Mouse (Mus musculus): ENCODE results near the gene Pfas. TPM values are rescaled to one million over a fixed set of nuclear protein-coding genes. Genes with fewer than 3 reads are reported as not detected.
A peak's percentile ranks its signal among the peaks of the same experiment; 100 is the strongest.

The Pfas gene
- 9.8 and 10.3 TPM in 2 replicates for polyA plus RNA-seq (2012; ENCODE audit: insufficient read depth, insufficient read length, missing spikeins)

DNA sequence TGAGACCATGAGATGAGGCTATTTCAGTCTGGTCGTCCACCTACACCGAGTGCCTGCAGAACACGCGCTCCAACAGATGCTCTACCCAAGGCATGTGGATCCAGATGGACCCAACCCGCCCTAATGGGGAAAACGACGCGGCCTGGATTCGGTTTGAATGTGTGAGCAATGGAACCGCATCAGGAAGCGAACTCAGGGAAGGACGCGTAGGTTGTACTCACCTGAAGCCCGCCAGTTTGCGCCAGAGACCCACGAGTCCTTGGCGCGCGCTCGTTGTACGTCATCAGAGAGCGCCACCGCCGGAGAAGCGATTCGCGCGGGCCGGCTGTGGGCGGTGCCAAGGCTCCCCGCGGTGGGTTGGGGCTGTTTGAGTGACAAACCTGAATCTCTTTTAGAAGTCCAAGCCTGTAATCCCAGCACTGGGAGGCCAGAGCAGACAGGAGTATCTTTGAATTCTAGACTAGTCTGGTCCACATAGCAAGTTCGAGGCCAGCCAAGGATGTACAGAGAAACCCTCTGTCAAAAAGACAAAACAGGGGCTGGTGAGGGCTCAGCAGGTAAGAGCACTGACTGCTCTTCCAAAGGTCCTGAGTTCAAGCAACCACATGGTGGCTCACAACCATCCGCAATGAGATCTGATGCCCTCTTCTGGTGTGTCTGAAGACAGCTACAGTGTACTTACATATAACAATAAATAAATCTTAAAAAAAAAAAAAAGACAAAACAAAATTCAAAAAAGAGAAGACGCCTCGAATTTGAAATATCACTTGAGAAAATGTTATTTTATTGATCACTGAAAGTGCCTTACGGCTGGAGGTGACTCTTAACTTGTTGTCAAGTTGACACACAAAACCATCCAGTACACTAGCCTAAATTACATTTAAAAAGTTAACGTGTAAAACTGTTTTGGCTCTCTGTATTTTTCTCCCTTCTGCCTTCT lies at the start of gene Pfas:
TSS of gene Pfas (minus strand) at position 279 of the 940 bp plus-strand sequence.
- H3K4me3 ChIP-seq (ENCODE audit: insufficient read depth, low read length), result peak within 1 kb of the TSS; percentile 82
- peak within 1 kb of the TSS; percentile 17; the same call in 1 of the 2 replicates for H3K27ac ChIP-seq (ENCODE audit: insufficient read depth, low read depth, low read length)
- TF ChIP-seq CTCF (IDR thresholded peaks at IDR 0.05; ENCODE audit: low read depth, low read length) (no peak), POLR2A (IDR thresholded peaks at IDR 0.05; ENCODE audit: borderline replicate concordance, low read depth, low read length) (no peak)
- peaks cover 5% of the 10 kb centered on the region for H3K4me1 ChIP-seq (ENCODE audit: control insufficient read depth, insufficient read depth, low read length)

DNA sequence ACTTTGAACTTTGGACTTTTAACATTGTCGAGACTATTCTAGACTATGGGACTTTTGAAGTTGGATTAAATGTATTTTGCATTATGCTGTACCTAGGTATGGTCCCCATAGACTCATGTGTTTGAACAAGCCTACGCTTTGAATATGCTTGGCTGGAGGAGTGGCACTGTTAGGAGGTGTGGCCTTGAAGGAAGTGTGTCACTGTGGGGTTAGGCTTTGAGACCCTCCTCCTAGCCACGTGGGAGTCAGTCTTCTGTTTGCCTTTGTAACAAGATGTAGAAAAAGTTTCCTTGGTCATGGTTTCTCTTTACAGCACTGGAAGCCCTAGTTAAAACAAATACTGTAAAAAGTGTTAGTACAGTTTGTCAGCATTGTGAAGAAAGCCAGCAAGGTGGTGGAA lies 45.6 kb upstream of the Pfas start:
- H3K27ac ChIP-seq (ENCODE audit: insufficient read depth, low read depth, low read length), result no peak overlapping the region
- TF ChIP-seq CTCF (IDR thresholded peaks at IDR 0.05; ENCODE audit: low read depth, low read length), result no peak
- no peak for TF ChIP-seq POLR2A (IDR thresholded peaks at IDR 0.05; ENCODE audit: borderline replicate concordance, low read depth, low read length)

DNA sequence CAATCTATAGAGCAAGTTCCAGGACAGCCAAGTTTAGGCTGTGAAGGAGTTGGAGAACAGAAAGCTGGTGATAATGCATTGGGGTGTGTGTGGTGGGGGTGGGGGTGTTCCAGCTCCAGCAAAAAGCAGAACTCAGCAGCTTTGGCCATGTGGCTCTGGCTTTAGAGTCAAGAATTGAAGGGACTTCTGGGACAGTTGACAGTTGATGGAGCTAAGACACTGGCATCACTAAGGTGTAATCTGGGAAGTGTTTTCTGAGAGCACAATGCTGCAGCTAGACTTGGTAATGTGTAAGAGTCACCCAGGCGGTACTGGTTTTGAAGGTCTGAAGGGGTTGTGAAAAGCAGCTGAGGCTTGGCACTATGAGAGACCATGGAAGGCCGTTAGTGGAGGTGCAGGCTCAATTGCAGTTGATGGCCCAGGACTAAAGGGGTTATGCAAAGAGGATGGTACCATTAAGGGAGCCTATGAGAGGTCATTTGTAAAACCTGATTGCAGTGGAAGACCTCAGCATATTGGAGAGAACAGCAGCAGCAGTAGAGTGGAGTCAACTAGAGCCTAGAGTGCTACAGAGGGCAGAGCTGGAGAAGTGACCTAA lies 44.7 kb upstream of the Pfas start:
- no peak overlapping the region for H3K4me3 ChIP-seq (ENCODE audit: insufficient read depth, low read length)

More for the DNA sequence above, 45.6 kb upstream of the Pfas start:
- Histone ChIP-seq H3K4me3 (ENCODE audit: insufficient read depth, low read length) (no peak overlapping the region), H3K4me1 (ENCODE audit: control insufficient read depth, insufficient read depth, low read length) (peaks cover 32% of the 10 kb centered on the region)

DNA sequence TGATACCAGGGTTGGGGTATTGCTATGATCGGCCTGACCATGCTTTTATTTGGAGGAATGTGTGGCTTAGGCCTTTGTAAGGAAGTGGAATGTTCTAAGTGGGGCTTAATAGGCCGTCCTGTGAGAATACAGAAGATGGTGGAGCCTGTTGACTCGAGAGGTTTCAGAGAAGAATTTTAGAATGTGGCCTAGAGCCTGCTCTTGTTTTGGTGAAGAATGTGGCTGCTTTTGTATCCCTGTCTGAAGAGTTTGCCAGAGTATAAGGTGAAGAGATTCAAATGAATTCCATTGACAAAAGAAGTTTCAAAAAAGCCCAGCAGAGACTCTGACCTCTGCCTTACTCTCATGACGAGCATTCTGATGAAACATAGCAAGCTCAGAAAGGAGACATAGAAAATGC lies 43.5 kb upstream of the Pfas start:
- Histone ChIP-seq H3K4me1 (ENCODE audit: control insufficient read depth, insufficient read depth, low read length) (peaks cover 37% of the 10 kb centered on the region), H3K4me3 (ENCODE audit: insufficient read depth, low read length) (no peak overlapping the region), H3K27ac (ENCODE audit: insufficient read depth, low read depth, low read length) (no peak overlapping the region)
- TF ChIP-seq POLR2A (IDR thresholded peaks at IDR 0.05; ENCODE audit: borderline replicate concordance, low read depth, low read length) (no peak), CTCF (IDR thresholded peaks at IDR 0.05; ENCODE audit: low read depth, low read length) (no peak)

More for the DNA sequence above, 44.7 kb upstream of the Pfas start:
- Histone ChIP-seq H3K4me1 (ENCODE audit: control insufficient read depth, insufficient read depth, low read length) (peaks cover 34% of the 10 kb centered on the region), H3K27ac (ENCODE audit: insufficient read depth, low read depth, low read length) (peak overlapping the region; percentile 20; the same call in 1 of the 2 replicates)
- TF ChIP-seq POLR2A (IDR thresholded peaks at IDR 0.05; ENCODE audit: borderline replicate concordance, low read depth, low read length), result no peak
- no peak for TF ChIP-seq CTCF (IDR thresholded peaks at IDR 0.05; ENCODE audit: low read depth, low read length)

DNA sequence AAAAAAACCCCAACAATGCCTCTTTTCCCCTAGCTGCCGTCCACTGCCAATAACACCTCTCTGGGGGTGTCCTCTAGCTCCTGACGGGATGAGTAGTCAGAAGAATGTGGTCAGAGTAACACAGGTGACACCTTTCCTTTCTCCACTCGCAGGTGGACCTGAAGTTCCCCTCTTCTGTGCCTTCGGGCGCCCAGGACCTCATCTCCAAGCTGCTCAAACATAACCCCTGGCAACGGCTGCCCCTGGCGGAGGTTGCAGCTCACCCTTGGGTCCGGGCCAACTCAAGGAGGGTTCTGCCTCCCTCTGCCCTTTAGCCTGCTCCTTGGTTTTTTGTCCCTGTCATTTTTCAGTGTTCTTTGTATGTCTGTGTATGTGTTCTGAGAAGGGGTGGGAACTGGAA lies 42.5 kb upstream of the Pfas start:
- TF ChIP-seq POLR2A (IDR thresholded peaks at IDR 0.05; ENCODE audit: borderline replicate concordance, low read depth, low read length) (no peak), CTCF (IDR thresholded peaks at IDR 0.05; ENCODE audit: low read depth, low read length) (no peak)
- no peak overlapping the region for H3K27ac ChIP-seq (ENCODE audit: insufficient read depth, low read depth, low read length)
- peaks cover 30% of the 10 kb centered on the region for H3K4me1 ChIP-seq (ENCODE audit: control insufficient read depth, insufficient read depth, low read length)
- no peak overlapping the region for H3K4me3 ChIP-seq (ENCODE audit: insufficient read depth, low read length)

DNA sequence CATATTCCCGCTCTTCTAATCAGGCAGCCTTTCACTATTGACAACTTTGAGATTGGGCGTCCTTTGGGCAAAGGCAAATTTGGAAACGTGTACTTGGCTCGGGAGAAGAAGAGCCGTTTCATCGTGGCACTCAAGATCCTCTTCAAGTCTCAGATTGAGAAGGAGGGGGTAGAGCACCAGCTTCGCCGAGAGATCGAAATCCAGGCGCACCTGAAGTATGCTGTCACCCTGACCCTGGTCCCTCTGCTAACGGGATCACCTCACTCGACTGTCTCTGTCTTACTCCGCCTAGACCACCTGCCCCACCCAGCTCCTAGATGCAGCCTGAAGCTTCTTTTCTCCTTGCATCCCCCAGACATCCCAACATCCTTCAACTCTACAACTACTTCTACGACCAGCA lies 39.9 kb upstream of the Pfas start:
- no peak overlapping the region for H3K4me3 ChIP-seq (ENCODE audit: insufficient read depth, low read length)
- TF ChIP-seq POLR2A (IDR thresholded peaks at IDR 0.05; ENCODE audit: borderline replicate concordance, low read depth, low read length) (no peak), CTCF (IDR thresholded peaks at IDR 0.05; ENCODE audit: low read depth, low read length) (no peak)
- H3K4me1 ChIP-seq (ENCODE audit: control insufficient read depth, insufficient read depth, low read length), result peaks cover 26% of the 10 kb centered on the region
- no peak overlapping the region for H3K27ac ChIP-seq (ENCODE audit: insufficient read depth, low read depth, low read length)

DNA sequence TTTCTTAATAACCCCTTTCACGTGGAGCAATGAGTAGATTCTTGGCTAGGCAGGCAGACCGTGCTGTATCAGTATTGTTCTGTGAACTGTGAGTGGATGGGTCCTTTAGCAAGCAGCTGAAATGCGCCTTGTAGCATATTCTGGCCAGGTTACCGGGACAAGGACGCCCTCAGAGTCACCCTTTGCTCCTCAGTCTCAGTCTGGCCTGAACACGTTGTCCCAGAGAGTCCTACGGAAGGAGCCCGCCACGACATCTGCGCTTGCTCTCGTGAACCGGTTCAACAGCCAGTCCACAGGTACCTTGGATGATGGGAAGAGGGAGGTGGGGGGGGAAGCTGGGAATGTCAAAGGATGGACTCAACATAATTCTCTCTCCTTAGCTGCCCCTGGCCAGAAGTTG lies 39.3 kb upstream of the Pfas start:
- no peak overlapping the region for H3K27ac ChIP-seq (ENCODE audit: insufficient read depth, low read depth, low read length)
- peaks cover 23% of the 10 kb centered on the region for H3K4me1 ChIP-seq (ENCODE audit: control insufficient read depth, insufficient read depth, low read length)
- TF ChIP-seq CTCF (IDR thresholded peaks at IDR 0.05; ENCODE audit: low read depth, low read length), result no peak
- TF ChIP-seq POLR2A (IDR thresholded peaks at IDR 0.05; ENCODE audit: borderline replicate concordance, low read depth, low read length), result no peak
- 0 out of 2 replicates have a peak overlapping the region, but pooled peaks have one; percentile 8 for H3K4me3 ChIP-seq (ENCODE audit: insufficient read depth, low read length)

DNA sequence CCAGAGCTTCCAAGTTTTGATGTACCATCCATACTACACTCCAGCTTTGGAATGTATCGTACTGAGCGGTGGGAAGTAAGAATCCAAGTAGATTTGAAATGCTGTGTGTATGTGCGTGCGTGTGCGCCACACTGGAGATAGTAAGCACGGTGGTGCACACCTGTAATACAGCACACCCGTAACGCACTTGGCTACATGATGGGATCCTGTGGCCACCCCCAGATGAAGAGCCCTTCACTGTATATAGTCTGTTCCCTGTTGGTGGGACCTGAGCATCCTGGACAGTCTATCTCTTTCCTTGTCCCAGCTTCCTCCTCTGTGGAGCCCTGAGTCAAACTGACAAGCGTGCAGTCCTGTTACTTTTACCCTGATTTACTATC lies 38.1 kb upstream of the Pfas start:
- Histone ChIP-seq H3K27ac (ENCODE audit: insufficient read depth, low read depth, low read length) (peak overlapping the region; percentile 75), H3K4me3 (ENCODE audit: insufficient read depth, low read length) (peak overlapping the region; percentile 82), H3K4me1 (ENCODE audit: control insufficient read depth, insufficient read depth, low read length) (peaks cover 19% of the 10 kb centered on the region)
- TF ChIP-seq CTCF (IDR thresholded peaks at IDR 0.05; ENCODE audit: low read depth, low read length) (no peak), POLR2A (IDR thresholded peaks at IDR 0.05; ENCODE audit: borderline replicate concordance, low read depth, low read length) (no peak)

DNA sequence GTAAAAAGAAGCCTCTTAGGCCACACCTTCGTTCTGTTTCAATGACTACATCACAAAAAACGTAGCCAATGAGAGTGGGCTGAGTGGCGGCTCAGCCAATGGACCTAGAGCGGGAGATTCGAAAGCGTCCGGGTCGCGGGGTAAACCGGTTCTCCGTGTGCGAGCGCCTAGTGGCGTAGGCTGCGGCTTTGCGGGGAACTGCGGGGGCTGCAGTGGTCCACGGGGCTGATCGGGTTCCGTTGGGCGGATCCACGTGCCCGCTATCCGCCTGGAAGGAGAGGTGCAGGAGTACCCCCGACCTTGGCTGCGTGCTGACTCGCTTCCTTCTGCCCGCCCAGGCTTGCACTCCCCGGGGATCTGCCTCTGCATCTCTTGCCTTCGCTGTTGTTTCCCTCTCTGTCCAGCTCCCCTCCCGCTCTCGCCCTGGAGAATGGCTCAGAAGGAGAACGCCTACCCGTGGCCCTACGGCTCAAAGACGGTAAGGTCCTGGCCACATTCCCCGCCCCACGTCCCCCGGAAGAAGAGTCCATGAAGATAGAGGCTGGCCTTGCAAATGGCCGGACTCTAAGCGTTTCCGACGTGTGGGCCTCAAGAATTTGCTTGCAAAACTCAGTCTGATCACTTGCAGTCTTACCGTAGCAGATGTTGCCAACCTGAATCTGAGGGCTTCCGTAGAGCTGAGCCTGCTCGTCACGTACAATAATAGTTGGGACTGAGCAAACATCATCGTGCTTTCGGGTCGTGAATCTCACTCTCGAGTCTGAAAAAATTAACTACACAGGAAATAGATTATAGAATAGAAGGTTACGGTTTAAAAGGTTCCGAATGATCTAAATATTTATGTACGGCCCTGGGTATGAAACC lies 37.5 kb upstream of the Pfas start, which contains the start of gene Aurkb:
TSS of gene Aurkb (plus strand) at position 117 of the 864 bp plus-strand sequence.
- Histone ChIP-seq H3K27ac (ENCODE audit: insufficient read depth, low read depth, low read length) (peak within 1 kb of the TSS; percentile 75), H3K4me3 (ENCODE audit: insufficient read depth, low read length) (peak within 1 kb of the TSS; percentile 82), H3K4me1 (ENCODE audit: control insufficient read depth, insufficient read depth, low read length) (peaks cover 19% of the 10 kb centered on the region)
- TF ChIP-seq CTCF (IDR thresholded peaks at IDR 0.05; ENCODE audit: low read depth, low read length) (no peak), POLR2A (IDR thresholded peaks at IDR 0.05; ENCODE audit: borderline replicate concordance, low read depth, low read length) (no peak)

All from bone marrow macrophage, adult 2 months (primary cell).